Mouse (Mus musculus): ENCODE measurements around the gene Scd1. TPM values are rescaled to one million over a fixed set of nuclear protein-coding genes. Genes with fewer than 3 reads are reported as not detected.
"Not testable (repeated sequence)": the region's sequence is repeated elsewhere in the genome, so short reads cannot be mapped to it uniquely, and the experiment has no call there.

The Scd1 gene
- polyA plus RNA-seq, 1 experiment = 1.8 TPM

DNA sequence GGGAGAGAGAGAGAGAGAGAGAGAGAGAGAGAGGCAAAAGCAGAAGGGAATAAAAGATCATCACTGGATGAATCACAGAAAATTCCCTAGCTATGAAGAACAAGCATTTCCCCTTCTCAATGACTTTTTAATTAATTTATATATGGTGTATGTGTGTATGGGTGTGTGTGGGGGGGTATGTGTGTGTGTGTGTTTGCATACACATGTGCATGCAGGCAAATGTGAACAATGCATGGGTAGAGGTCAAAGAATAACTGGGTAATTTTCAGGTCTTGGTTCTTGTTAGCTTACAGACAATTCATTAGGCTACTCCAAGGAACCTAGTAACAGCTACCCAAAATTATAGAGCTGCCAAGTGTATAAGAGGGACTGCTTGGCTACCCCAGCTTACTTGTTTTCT lies 28.6 kb downstream of the Scd1 start:
- H3K4me3 ChIP-seq (replicated peaks) = no peak overlapping the region
- TF ChIP-seq GATA1 (IDR thresholded peaks at IDR 0.05; ENCODE audit: low read length) (no peak), TAL1 (IDR thresholded peaks at IDR 0.05; ENCODE audit: low read length) (no peak)
- H3K27me3 ChIP-seq (ENCODE audit: control insufficient read depth) = no peaks in the 10 kb centered on the region

DNA sequence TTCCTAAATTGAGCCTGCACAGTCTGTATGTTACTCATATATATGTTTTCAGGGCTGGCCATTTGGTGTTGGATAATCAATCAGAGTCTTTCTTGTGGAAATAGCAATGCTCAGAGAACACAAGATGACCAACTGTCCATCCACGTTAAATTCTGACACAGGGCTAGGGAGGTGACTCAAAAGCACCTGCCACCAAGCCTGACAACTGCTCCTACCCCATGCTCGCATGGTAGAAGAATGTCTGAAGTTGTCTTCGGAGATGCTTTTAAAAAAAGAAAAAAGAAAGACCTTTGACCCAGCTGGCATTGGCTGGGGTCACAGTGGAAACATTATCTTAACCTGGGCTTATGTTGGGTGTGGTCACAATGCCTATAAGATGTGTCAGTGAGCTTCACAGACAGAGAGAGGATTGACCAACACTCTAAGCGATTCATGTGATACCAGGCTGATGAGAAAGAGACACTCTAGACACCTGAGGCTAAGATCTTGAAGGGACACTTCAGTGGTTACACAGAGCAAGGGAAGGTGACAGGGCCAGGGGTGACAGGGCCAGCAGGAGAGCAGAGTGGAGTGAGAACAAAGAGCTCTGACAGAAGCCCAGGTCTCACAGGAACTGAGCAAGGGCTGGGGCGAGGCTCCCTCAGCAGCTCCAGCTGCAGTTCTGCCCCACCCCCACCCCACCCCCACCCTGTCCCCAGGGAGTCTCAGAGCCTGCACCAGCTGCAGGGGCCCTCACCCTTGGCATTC lies 29.9 kb downstream of the Scd1 start:
- Histone ChIP-seq H3K4me1 (ENCODE audit: control insufficient read depth) (peaks cover 21% of the 10 kb centered on the region), H3K36me3 (ENCODE audit: control insufficient read depth) (no peaks in the 10 kb centered on the region), H3K27me3 (ENCODE audit: control insufficient read depth) (no peaks in the 10 kb centered on the region), H3K4me3 (replicated peaks) (no peak overlapping the region), H3K9me3 (ENCODE audit: control insufficient read depth, low read length) (no peaks in the 10 kb centered on the region)
- TF ChIP-seq GATA1 (IDR thresholded peaks at IDR 0.05; ENCODE audit: low read length) = no peak
- no peak for TF ChIP-seq TAL1 (IDR thresholded peaks at IDR 0.05; ENCODE audit: low read length)

More for the DNA sequence above, 28.6 kb downstream of the Scd1 start:
- Histone ChIP-seq H3K4me1 (ENCODE audit: control insufficient read depth) (peaks cover 20% of the 10 kb centered on the region), H3K36me3 (ENCODE audit: control insufficient read depth) (no peaks in the 10 kb centered on the region), H3K9me3 (ENCODE audit: control insufficient read depth, low read length) (no peaks in the 10 kb centered on the region)

DNA sequence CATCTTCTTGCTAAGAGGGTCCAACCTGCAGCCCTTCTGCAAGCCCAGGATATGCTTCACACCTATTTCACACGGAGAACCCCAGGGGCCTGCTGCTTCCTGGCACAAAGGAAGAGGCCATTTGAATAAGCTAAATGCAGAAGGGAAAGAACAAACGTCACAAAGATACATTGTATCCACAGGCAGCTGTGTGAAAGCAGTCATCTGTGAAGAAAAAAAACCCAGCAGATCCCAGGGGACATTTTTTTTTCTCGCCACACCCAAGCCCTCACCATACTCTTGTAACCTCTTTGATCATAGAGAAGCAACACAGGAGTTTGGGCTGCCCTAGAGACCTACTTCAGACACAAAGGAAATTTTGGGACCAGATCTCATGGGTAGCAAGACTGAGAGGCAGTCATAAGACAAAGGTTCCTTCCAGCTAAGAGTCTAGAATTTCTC lies 31.1 kb downstream of the Scd1 start:
- Histone ChIP-seq H3K27me3 (ENCODE audit: control insufficient read depth) (no peaks in the 10 kb centered on the region; the same call in 1 of the 2 replicates), H3K9me3 (ENCODE audit: control insufficient read depth, low read length) (no peaks in the 10 kb centered on the region), H3K4me3 (replicated peaks) (no peak overlapping the region), H3K36me3 (ENCODE audit: control insufficient read depth) (no peaks in the 10 kb centered on the region), H3K4me1 (ENCODE audit: control insufficient read depth) (peaks cover 21% of the 10 kb centered on the region)
- TF ChIP-seq TAL1 (IDR thresholded peaks at IDR 0.05; ENCODE audit: low read length) = no peak
- TF ChIP-seq GATA1 (IDR thresholded peaks at IDR 0.05; ENCODE audit: low read length) = no peak

DNA sequence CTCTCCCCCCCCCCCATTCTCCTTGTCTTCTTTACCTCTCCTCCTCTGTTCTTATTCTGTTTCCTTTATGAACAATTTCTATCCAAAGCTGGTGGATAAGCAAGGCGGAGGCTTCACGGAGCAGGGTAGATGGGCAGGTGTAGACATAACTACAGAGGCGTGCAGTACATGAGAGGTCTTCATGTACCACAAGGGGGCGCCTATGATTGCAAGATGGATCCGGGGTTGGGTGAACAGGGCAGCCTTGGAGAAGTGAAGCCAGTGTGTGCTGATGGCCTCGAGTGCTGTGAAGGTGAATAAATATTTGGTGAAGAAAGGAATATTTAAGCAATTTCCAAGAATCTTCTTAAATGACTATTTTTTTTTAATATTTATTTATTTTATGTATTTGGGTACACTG lies 34.7 kb downstream of the Scd1 start:
- H3K4me1 ChIP-seq (ENCODE audit: control insufficient read depth) = peaks cover 17% of the 10 kb centered on the region
- no peaks in the 10 kb centered on the region for H3K36me3 ChIP-seq (ENCODE audit: control insufficient read depth)
- no peaks in the 10 kb centered on the region for H3K9me3 ChIP-seq (ENCODE audit: control insufficient read depth, low read length)
- H3K27me3 ChIP-seq (ENCODE audit: control insufficient read depth) = peaks cover 3% of the 10 kb centered on the region
- TF ChIP-seq GATA1 (IDR thresholded peaks at IDR 0.05; ENCODE audit: low read length) (no peak), TAL1 (IDR thresholded peaks at IDR 0.05; ENCODE audit: low read length) (no peak)
- no peak overlapping the region for H3K4me3 ChIP-seq (replicated peaks)

DNA sequence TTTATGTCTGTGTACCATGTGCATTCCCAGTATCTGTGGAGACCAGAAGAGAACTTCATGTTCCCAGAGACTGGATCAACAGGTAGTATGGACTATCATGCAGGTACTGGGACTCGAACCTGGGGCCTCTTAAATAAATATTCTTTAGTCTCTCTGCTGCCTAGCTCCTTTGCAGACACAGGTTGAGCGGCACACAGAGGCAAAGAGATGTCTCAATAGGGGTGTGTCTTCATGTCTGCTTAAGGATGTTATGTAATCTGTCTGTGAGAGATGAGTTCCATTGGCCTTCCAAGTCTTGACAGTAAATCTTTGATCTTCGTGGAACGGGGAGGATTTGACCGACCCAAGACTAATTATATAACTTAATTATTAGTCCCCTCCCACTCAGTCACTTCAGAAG lies 37.4 kb downstream of the Scd1 start:
- H3K9me3 ChIP-seq (ENCODE audit: control insufficient read depth, low read length) = no peaks in the 10 kb centered on the region
- no peaks in the 10 kb centered on the region for H3K36me3 ChIP-seq (ENCODE audit: control insufficient read depth)
- no peak for TF ChIP-seq TAL1 (IDR thresholded peaks at IDR 0.05; ENCODE audit: low read length)
- TF ChIP-seq GATA1 (IDR thresholded peaks at IDR 0.05; ENCODE audit: low read length) = no peak
- H3K4me1 ChIP-seq (ENCODE audit: control insufficient read depth) = peaks cover 13% of the 10 kb centered on the region
- H3K4me3 ChIP-seq (replicated peaks) = no peak overlapping the region
- peaks cover 3% of the 10 kb centered on the region for H3K27me3 ChIP-seq (ENCODE audit: control insufficient read depth)

DNA sequence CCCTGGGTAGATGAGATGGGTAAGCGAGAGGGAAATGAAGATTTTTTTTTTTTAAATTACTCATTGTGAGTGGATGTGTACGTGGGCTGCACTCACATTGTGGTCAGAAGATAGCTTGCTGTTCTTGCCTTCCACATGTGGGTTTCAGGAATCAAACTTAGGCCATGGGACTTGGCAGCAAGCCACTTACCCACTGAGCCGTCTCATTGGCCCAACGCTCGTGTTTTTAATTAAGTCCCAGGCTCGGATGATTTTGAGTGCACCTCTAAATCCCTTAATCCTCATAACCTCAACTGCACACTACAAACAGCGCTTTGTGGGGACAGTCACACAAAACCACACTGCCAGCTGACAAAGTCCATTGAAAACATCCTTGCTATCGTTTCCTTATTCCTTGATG lies 38.3 kb downstream of the Scd1 start:
- no peaks in the 10 kb centered on the region for H3K36me3 ChIP-seq (ENCODE audit: control insufficient read depth)
- peaks cover 3% of the 10 kb centered on the region for H3K27me3 ChIP-seq (ENCODE audit: control insufficient read depth)
- TF ChIP-seq GATA1 (IDR thresholded peaks at IDR 0.05; ENCODE audit: low read length) = no peak
- no peak for TF ChIP-seq TAL1 (IDR thresholded peaks at IDR 0.05; ENCODE audit: low read length)
- no peak overlapping the region for H3K4me3 ChIP-seq (replicated peaks)
- H3K9me3 ChIP-seq (ENCODE audit: control insufficient read depth, low read length) = no peaks in the 10 kb centered on the region
- peaks cover 9% of the 10 kb centered on the region for H3K4me1 ChIP-seq (ENCODE audit: control insufficient read depth)

DNA sequence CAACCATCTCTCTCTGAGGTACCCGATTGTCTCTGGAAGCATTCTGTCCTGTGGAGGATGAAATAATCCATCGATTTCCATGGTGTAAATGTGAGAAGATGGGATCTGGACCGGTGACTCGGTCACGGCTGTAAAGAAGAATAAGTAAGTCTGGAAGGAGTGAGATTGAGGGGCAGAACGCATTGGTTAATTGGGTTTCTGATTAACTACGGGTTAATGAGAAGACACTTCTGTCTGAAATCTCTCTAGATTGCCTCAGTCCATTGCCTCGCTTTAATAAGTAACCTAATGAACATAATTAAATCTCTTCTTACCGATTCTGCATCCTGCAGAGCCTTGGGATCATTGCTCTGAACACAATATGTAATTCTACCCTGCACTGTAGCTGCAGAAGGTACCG lies 40.6 kb downstream of the Scd1 start:
- not testable (repeated sequence) for H3K9me3 ChIP-seq (ENCODE audit: control insufficient read depth, low read length); H3K27me3 ChIP-seq (ENCODE audit: control insufficient read depth); H3K4me3 ChIP-seq (replicated peaks); H3K36me3 ChIP-seq (ENCODE audit: control insufficient read depth)
- peaks cover 14% of the 10 kb centered on the region for H3K4me1 ChIP-seq (ENCODE audit: control insufficient read depth)

DNA sequence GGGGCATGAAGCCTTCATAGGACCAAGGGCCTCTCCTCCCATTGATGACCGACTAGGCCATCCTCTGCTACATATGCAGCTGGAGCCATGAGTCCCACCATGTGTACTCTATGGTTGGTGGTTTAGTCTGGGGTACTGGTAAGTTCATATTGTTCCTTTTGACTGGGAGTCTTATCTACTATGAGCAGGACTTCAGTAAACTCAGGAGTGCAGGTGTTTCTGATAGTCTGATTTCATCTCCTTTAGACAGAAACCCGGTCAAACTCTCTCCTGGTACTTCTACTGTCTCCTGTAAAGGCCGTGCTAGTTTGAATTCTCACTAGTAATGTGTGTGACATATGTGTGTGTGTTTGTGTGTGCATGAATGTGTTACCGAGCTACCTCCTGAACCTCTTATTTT lies 41.9 kb downstream of the Scd1 start:
- peaks cover 14% of the 10 kb centered on the region for H3K4me1 ChIP-seq (ENCODE audit: control insufficient read depth)
- H3K27me3 ChIP-seq (ENCODE audit: control insufficient read depth) = peaks cover 3% of the 10 kb centered on the region; the same call in 1 of the 2 replicates
- TF ChIP-seq TAL1 (IDR thresholded peaks at IDR 0.05; ENCODE audit: low read length) (no peak), GATA1 (IDR thresholded peaks at IDR 0.05; ENCODE audit: low read length) (no peak)
- no peak overlapping the region for H3K4me3 ChIP-seq (replicated peaks)
- no peaks in the 10 kb centered on the region for H3K9me3 ChIP-seq (ENCODE audit: control insufficient read depth, low read length)
- no peaks in the 10 kb centered on the region for H3K36me3 ChIP-seq (ENCODE audit: control insufficient read depth)

DNA sequence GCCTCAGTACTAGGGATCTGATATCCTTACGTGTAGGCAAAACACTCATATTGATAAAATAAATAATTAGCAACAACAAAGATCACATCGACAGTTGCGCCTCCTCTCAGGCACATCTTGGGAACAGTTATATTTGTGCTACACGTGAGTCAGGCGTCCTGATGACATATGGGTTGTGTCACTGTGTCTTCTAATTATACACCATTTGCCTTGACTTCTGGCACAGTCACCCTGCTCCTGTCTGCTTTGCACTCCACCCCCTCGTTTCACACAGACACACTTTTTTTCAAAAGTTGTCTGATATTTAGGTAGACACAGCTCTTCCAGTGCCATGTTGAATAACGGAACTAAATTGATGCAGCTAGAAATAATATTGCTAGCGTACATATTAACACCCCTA lies 43.6 kb downstream of the Scd1 start:
- no peak for TF ChIP-seq TAL1 (IDR thresholded peaks at IDR 0.05; ENCODE audit: low read length)
- TF ChIP-seq GATA1 (IDR thresholded peaks at IDR 0.05; ENCODE audit: low read length) = no peak
- Histone ChIP-seq H3K9me3 (ENCODE audit: control insufficient read depth, low read length) (no peaks in the 10 kb centered on the region), H3K4me3 (replicated peaks) (no peak overlapping the region), H3K36me3 (ENCODE audit: control insufficient read depth) (no peaks in the 10 kb centered on the region), H3K27me3 (ENCODE audit: control insufficient read depth) (no peaks in the 10 kb centered on the region; the same call in 1 of the 2 replicates), H3K4me1 (ENCODE audit: control insufficient read depth) (peaks cover 14% of the 10 kb centered on the region)

DNA sequence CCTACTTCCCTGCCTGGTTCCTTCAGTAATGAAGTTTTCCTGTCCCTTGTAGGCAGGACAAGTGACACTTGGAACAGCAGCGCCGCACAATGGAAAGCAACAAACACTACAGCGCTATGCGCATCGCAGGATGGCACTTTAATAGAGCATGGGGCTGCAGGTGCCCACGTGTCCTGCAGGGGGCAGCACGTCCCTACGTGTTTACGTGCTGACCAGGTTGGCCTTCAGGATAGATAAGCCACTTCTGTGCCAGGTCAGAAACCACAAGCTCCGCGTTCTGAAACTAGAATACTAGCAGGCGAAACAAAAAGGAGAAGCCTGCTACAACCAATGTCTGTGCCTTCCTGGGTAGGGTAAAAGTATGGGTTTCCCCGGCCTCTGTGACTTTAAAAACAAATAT lies 44.1 kb downstream of the Scd1 start:
- no peaks in the 10 kb centered on the region for H3K9me3 ChIP-seq (ENCODE audit: control insufficient read depth, low read length)
- peaks cover 14% of the 10 kb centered on the region for H3K4me1 ChIP-seq (ENCODE audit: control insufficient read depth)
- H3K4me3 ChIP-seq (replicated peaks) = no peak overlapping the region
- H3K36me3 ChIP-seq (ENCODE audit: control insufficient read depth) = no peaks in the 10 kb centered on the region
- H3K27me3 ChIP-seq (ENCODE audit: control insufficient read depth) = no peaks in the 10 kb centered on the region; the same call in 1 of the 2 replicates
- TF ChIP-seq TAL1 (IDR thresholded peaks at IDR 0.05; ENCODE audit: low read length) (no peak), GATA1 (IDR thresholded peaks at IDR 0.05; ENCODE audit: low read length) (0 out of 2 replicates have a peak, but pooled peaks have one; percentile 32)
